Mouse (Mus musculus) frontal cortex, postnatal 25 days (tissue): Measurements from ENCODE around the gene Prelid3b.

Experiments
- DNase-seq, 2 experiments: peaks; one replicate each; pipeline ENCODE4 v3.0.0; 2022; ENCODE audit warnings: low spot score in 2 of 2

The Prelid3b gene

GRCm38 (mm10) chr2:174463370-174463769 is 9.5 kb downstream of the Prelid3b start:
- DNase-seq = peak in 1 of 2 experiments; percentile 10

DNA sequence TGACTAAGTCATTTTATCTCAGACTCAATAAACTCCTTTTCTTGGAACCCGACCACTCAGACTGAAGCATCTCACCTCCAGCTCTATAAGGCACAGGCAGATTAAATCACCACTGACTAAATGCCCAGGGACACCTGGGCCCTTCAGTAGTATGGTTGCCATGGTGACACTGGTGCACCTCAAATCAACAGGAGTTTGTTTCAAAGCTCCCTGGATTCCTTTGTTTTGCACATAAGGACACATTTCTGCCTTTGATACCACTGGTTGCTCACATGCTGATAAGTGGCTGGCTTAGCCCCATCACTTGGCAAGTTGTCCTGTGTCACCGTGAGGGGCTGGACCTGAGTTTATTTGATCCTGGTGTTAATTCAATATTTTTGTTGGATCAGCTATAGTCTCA is 13.5 kb downstream of the Prelid3b start:
- no peak for DNase-seq

GRCm38 (mm10) chr2:174453681-174454080 is 19.2 kb downstream of the Prelid3b start:
- DNase-seq = no peak

- DNase-seq = no peak
Observed at GRCm38 (mm10) chr2:174450353-174450752, 22.5 kb downstream of the Prelid3b start, which contains the start of gene Tubb1. Gene Tubb1, plus strand, starts transcription at chr2:174450695.

GRCm38 (mm10) chr2:174448405-174448804 is 24.5 kb downstream of the Prelid3b start:
- no peak for DNase-seq

GRCm38 (mm10) chr2:174446905-174447304 is 26.0 kb downstream of the Prelid3b start:
- no peak for DNase-seq

DNA sequence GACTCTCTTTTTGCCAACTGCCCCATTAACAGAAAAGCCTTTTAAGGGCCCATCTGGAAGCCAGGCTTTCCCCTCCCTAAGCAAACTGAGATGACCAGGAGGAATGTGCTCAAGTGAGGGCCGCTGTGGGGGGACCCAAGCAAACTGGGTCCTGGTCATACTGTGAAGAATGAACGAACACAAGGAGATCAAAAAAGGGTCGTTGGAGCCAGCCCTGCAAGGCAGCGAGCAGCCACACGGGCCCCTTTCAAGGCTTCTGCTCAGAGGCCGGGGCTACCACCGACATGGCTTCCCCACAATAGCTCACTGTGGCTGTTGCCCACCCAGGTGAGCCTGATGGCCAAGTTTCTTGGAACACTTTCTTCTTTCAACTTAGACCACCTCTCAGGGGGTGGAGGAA is 26.4 kb downstream of the Prelid3b start:
- DNase-seq = no peak

DNA sequence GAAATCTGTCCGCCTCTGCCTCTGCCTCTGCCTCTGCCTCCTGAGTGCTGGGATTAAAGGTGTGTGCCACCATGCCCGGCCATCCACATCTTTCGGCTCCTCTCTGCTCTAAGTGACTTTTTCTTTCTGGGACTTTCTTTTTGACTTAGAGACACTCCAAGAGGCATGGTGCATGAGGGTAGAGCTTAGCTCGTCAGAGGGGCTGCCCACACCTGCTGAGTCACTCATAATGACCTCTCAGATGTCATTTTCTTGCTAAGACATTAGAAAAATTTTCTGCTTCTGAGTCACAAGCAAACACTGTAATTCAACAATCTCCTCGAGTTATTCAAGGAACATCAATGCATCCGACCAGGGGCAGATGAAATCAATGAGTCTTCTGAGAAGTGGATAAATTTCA is 27.9 kb downstream of the Prelid3b start:
- DNase-seq = no peak

GRCm38 (mm10) chr2:174444359-174444758 is 28.5 kb downstream of the Prelid3b start:
- DNase-seq = no peak

DNA sequence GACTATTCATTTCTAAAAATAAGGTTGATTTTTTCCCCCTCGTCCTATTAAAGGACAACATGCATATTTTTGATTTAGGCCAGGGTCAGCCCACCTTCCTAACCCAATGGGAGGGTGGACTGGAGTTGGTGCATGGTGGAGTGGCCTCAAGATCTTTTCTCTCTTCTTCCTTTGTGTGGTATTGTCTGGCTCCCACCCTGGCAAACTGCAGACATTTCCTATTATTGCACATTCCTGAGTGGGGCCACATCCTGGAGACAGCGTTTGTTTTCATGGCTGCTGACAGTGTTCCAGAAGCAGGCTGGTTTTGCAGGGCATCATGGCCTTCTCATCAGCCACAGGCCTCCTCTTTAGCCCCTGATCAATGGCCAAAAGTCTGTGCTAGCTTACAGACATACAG is 29.8 kb downstream of the Prelid3b start:
- DNase-seq = no peak

DNA sequence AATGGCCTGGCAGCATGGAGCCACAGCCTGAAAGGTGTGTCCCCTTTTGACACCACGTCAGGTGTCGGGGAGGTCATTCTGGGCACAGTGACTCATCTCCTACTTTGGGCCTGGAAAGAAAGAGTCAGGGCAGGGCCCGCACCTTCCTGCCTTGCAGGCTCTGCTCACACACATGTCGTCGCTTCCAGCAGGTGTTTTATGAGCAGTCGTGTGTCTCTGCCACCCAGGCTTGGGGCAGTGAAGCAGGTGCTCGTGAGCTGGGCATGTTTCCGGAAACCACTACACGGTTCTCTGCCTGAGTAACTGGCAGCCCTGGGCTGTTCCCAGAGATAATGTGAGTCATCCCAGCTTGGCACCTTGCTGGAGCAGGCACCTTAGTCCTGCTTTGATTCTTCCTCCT is 30.4 kb downstream of the Prelid3b start:
- no peak for DNase-seq

DNA sequence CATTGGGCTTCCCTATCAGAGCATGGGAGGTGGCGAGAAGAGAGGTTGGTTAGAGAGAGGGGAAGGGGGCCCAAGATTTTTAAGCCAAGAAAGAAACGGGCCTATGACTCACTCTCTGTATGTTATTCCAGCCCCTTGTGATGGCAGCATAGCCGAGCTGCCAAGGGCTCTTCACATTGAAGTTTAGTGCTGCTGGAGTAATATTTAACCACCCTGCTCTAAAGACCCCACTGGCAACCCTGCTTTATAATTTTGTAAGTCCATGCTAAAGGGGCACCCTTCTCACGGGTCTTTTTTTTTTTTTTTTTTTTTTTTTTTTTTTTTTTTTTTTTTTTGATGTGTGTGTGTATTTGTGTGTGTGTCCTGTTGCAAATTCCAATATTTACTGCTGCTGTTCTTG is 31.0 kb downstream of the Prelid3b start:
- DNase-seq = no peak

DNA sequence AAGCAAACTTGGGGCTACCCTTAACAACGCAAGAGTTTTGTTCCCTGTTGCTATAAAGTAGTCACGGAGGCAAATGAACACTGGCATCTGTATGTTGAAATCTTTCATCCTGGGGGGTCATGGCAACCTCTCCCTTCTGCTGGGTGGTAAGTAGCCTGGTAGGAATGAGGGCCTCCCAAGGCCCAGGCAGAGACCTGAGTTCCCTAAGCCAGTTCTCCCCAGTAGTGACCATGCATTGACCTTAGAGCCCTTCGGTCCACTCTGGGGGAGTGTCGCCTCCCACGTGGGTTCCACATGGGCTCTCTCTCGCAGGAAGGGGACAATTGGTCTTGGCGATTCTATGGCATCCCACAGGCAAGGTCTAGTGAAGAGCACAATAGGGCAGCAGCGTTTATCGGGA is 32.9 kb downstream of the Prelid3b start:
- no peak for DNase-seq

GRCm38 (mm10) chr2:174439450-174439838 is 33.4 kb downstream of the Prelid3b start:
- no peak for DNase-seq

DNA sequence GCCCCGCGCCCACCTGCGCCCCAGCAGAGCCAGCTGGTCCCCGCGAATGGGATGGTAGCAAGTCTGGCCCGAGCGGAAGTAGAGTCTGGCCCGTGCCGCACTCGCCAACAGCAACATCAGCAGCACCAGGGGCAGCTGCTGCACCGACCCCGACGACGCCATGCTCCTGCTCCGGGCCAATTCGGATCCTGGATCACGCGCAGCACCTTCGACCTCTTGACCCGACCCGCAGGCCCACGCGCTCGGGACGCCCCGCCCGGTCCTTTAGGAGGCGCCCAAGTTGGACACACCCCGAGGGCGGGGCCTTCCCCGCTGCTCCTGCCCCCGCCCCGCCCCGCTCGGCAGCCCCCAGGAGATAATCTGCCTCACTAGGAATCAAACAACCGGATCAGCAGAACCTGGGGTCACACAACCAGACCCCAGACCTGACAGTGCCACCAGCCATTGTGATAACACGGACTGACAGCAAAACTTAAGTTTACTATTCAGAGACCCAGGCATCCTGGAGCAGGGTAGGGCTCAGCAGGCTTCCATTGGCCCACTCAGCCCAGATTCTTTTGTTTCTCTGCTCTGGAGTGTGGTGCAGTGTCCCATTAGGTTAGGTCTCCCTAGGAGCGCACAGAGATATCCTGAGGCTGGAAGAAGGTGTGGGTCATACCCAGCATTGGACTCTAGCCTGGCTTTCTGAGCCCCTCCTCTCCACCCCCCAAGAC is 34.0 kb downstream of the Prelid3b start, which contains the start of gene Ctsz:
Gene Ctsz, minus strand, starts transcription at position 303 of the 713 bp plus-strand sequence.
- DNase-seq = peak in 1 of 2 experiments; percentile 8

GRCm38 (mm10) chr2:174438181-174438580 is 34.7 kb downstream of the Prelid3b start:
- no peak for DNase-seq

GRCm38 (mm10) chr2:174437697-174437982 is 35.2 kb downstream of the Prelid3b start:
- no peak for DNase-seq

GRCm38 (mm10) chr2:174436916-174437696 is 35.8 kb downstream of the Prelid3b start:
- no peak for DNase-seq

DNA sequence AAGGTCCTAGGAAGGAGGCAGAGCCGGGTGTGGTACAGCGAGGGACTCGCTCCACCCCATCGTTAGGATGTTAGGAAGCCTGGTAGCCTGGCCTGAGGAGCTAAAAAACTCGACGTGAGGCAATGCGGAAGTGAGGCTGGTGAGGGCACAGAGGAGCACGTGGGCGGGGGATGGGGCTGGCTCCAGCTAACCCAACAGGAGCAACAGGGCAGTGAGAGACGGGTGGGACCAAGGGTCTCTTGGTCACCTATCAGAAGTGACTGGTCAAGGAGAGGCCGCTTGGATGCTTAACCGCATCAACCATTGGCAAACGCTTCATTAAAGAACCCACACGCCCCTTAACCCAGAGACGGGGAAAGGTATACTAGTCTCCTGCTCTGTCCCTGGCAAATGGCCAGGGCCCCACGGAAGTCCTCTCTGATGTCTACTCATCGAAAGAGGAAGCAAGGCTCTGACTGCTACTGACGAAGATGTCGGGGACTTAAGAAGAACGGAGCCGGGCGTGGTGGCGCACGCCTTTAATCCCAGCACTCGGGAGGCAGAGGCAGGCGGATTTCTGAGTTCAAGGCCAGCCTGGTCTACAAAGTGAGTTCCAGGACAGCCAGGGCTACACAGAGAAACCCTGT is 36.7 kb downstream of the Prelid3b start:
- DNase-seq = no peak

DNA sequence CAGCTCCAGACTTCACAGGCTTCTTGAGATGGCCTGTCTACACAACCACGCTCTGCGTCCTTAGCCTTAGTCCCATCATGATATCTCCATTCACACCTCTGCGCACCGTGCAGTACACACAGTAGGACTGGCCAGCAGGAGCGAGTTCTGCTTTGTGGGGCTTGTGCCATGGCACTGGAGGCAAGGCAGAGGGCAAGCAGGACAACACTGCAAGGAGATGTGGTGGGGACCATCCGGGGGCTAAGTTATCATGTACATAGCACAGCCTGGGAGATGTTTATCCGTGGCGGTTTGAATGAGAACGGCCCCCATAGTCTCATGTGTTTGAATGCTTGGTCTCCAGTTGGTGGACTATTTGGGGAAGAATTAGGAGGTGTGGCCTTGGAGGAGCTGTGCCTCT is 37.9 kb downstream of the Prelid3b start:
- DNase-seq = no peak

DNA sequence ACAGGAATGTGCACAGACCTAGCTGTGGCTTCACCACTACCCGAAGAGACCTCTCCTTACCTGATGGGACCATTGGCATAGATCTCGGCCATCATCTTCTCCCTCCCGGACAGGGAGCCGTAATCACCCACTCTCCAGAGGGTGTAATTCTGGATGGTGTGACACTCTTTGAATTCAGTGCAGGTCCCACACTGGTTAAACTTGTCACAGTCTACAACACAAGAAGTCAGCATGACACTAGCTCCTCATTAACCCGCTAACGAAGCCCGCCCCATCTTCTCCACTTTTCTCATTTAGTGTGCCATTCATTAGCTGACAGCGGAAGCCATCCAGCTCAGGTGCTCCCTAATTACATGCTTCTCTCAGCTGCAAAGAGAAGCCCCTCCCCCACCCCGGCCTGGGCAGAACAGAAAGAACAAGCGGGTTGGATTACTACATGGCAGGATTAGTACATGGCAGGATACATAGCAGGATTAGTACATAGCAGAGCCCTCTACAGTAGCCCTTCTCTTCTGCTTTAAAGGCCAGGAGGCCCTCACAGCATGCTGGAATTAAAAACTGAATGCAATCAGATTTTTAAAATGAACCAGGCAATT is 43.8 kb downstream of the Prelid3b start:
- DNase-seq = no peak

- no peak for DNase-seq
Observed at GRCm38 (mm10) chr2:174428076-174428835, 44.6 kb downstream of the Prelid3b start.
